19 mouse cellular contexts compared by ENCODE assay signal in the genomic region with DNA sequence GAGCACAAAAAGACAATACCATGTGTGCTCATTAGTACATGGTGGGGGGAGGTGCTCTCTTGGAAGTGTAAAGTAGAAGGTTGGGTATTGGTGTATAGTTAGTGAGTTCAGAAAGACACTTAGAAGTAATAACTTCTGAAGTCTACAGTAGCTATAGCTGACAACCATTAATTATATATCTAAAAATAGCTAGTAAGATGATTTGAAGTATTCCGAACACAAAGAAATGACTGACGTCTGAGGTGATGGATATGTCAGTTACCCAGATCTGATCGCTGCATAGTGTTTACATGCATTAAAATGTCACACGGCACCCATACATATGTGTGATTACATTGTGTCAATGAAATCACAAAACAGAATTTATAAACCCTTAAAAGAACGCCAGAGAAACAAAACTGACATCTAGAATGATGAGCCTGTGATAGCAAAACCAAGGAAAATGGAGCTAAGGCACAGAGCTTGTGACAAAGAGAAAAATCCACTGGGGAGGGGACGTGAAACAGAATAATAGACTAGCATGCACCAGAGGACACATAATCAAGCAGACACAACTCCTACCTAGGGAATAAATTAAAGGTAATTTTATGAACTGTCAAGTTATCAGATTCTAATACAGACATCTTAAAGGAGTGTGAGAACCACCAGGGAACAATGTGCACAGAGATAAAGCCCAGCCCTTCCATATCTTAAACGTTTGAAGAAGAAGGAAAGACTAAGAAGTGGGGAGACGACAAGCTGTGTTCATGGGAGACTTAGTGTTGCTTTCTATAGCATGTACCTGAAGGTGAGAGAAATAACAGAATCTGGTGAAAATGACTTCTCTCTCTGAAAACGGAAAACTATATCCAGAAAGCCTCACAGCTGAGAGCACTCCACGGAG.
DNase-seq lines count a peak whose midpoint lies in the region; ATAC-seq and TF ChIP-seq lines count a peak whose summit lies in the region.
"Had no signal": no experiment of that assay in that cellular context is flagged by ENCODE, and none has a peak within 500 bp of the region (broad histone marks: within the 10 kb centered on the region; RNA-seq: fewer than 3 reads in every experiment).

No protein-coding gene starts in this region.

- no peak for TF ChIP-seq CTCF in liver, postnatal 0 days (IDR thresholded peaks at IDR 0.05; ENCODE audit: low read depth)
- no peak for TF ChIP-seq CTCF in forebrain, postnatal 0 days (IDR thresholded peaks at IDR 0.05; ENCODE audit: low read depth)

- no peak overlapping the region for H3K4me3 ChIP-seq in liver, embryonic 12.5 days
- H3K4me3 ChIP-seq in liver, postnatal 0 days (ENCODE audit: low read depth, low read length), result no peak overlapping the region
- H3K4me3 ChIP-seq in forebrain, postnatal 0 days (ENCODE audit: low read depth, low read length), result no peak overlapping the region
- no peak overlapping the region for H3K4me3 ChIP-seq in midbrain, embryonic 13.5 days (replicated peaks)
- H3K4me3 ChIP-seq: embryonic facial prominence, embryonic 15.5 days; heart, embryonic 13.5 days; hindbrain, embryonic 15.5 days; limb, embryonic 13.5 days; lung, embryonic 15.5 days; midbrain, embryonic 12.5 days had no signal

- peak; percentile 71 for ATAC-seq in liver, embryonic 12.5 days
- ATAC-seq in liver, postnatal 0 days, result no peak
- peak; percentile 86 for ATAC-seq in forebrain, postnatal 0 days
- peak; percentile 66 for ATAC-seq in midbrain, embryonic 13.5 days

- 59% methylated on average over 10 of the region's 10 CpGs for WGBS in liver, embryonic 12.5 days (ENCODE audit: insufficient replicate concordance)
- 66% methylated on average over 10 of the region's 10 CpGs for WGBS in liver, postnatal 0 days (ENCODE audit: insufficient replicate concordance)
- WGBS in forebrain, postnatal 0 days, result 60% methylated on average over 10 of the region's 10 CpGs
- WGBS in midbrain, embryonic 13.5 days, result 69% methylated on average over 10 of the region's 10 CpGs

- H3K27me3 ChIP-seq in liver, embryonic 12.5 days (replicated peaks), result no peaks in the 10 kb centered on the region
- no peaks in the 10 kb centered on the region for H3K27me3 ChIP-seq in liver, postnatal 0 days (ENCODE audit: insufficient read depth, low read length)
- H3K27me3 ChIP-seq in forebrain, postnatal 0 days (ENCODE audit: insufficient read depth, low read length), result no peaks in the 10 kb centered on the region
- H3K27me3 ChIP-seq in midbrain, embryonic 13.5 days, result no peaks in the 10 kb centered on the region
- H3K27me3 ChIP-seq: embryonic facial prominence, embryonic 15.5 days; heart, embryonic 13.5 days; hindbrain, embryonic 15.5 days; limb, embryonic 13.5 days; lung, embryonic 15.5 days; midbrain, embryonic 12.5 days had no signal

- TF ChIP-seq EP300 in liver, postnatal 0 days (IDR thresholded peaks at IDR 0.05; ENCODE audit: low read depth), result no peak

- no peak for DNase-seq in liver, postnatal 0 days
- peak; percentile 53 for DNase-seq in forebrain, postnatal 0 days
- DNase-seq in gastrocnemius, adult 18-20 months (ENCODE audit: low spot score), result no peak
- no peak for DNase-seq in ovary, postnatal 14 days (ENCODE audit: low spot score)
- DNase-seq in cerebellum, postnatal 10 days, result no peak
- DNase-seq: adrenal gland, adult 2 months; cerebellum, adult 11 months; cerebellum, postnatal 25 days; kidney, adult 11 months; lung, postnatal 4 days had no signal

- no peaks in the 10 kb centered on the region for H3K36me3 ChIP-seq in liver, embryonic 12.5 days
- no peaks in the 10 kb centered on the region for H3K36me3 ChIP-seq in liver, postnatal 0 days (replicated peaks; ENCODE audit: insufficient read depth, low read length)
- no peaks in the 10 kb centered on the region for H3K36me3 ChIP-seq in forebrain, postnatal 0 days (ENCODE audit: insufficient read depth)
- H3K36me3 ChIP-seq in midbrain, embryonic 13.5 days, result no peaks in the 10 kb centered on the region
- H3K36me3 ChIP-seq: embryonic facial prominence, embryonic 15.5 days; heart, embryonic 13.5 days; hindbrain, embryonic 15.5 days; limb, embryonic 13.5 days; lung, embryonic 15.5 days; midbrain, embryonic 12.5 days had no signal

- no peaks in the 10 kb centered on the region for H3K9me3 ChIP-seq in liver, embryonic 12.5 days (replicated peaks)
- H3K9me3 ChIP-seq in liver, postnatal 0 days (ENCODE audit: low read length), result no peaks in the 10 kb centered on the region
- H3K9me3 ChIP-seq in forebrain, postnatal 0 days (ENCODE audit: low read length), result no peaks in the 10 kb centered on the region
- no peaks in the 10 kb centered on the region for H3K9me3 ChIP-seq in midbrain, embryonic 13.5 days
- H3K9me3 ChIP-seq: embryonic facial prominence, embryonic 15.5 days; heart, embryonic 13.5 days; hindbrain, embryonic 15.5 days; limb, embryonic 13.5 days; lung, embryonic 15.5 days; midbrain, embryonic 12.5 days had no signal

- H3K27ac ChIP-seq in liver, embryonic 12.5 days, result no peak overlapping the region
- H3K27ac ChIP-seq in liver, postnatal 0 days (ENCODE audit: low read depth), result no peak overlapping the region
- H3K27ac ChIP-seq in forebrain, postnatal 0 days (ENCODE audit: low read depth, low read length), result 0 out of 2 replicates have a peak overlapping the region, but pooled peaks have one; percentile 40
- H3K27ac ChIP-seq in midbrain, embryonic 13.5 days, result no peak overlapping the region
- H3K27ac ChIP-seq: embryonic facial prominence, embryonic 15.5 days; heart, embryonic 13.5 days; hindbrain, embryonic 15.5 days; limb, embryonic 13.5 days; lung, embryonic 15.5 days; midbrain, embryonic 12.5 days; stomach, postnatal 0 days had no signal

- H3K9ac ChIP-seq in liver, embryonic 12.5 days, result no peak overlapping the region
- no peak overlapping the region for H3K9ac ChIP-seq in liver, postnatal 0 days (replicated peaks)
- H3K9ac ChIP-seq in forebrain, postnatal 0 days, result no peak overlapping the region
- no peak overlapping the region for H3K9ac ChIP-seq in midbrain, embryonic 13.5 days (replicated peaks)
- H3K9ac ChIP-seq: embryonic facial prominence, embryonic 15.5 days; heart, embryonic 13.5 days; hindbrain, embryonic 15.5 days; limb, embryonic 13.5 days; lung, embryonic 15.5 days; midbrain, embryonic 12.5 days had no signal

- no peak overlapping the region for H3K4me2 ChIP-seq in liver, embryonic 12.5 days
- no peak overlapping the region for H3K4me2 ChIP-seq in liver, postnatal 0 days (ENCODE audit: low read depth, low read length)
- H3K4me2 ChIP-seq in forebrain, postnatal 0 days (ENCODE audit: low read depth), result no peak overlapping the region
- no peak overlapping the region for H3K4me2 ChIP-seq in midbrain, embryonic 13.5 days (replicated peaks)
- H3K4me2 ChIP-seq: embryonic facial prominence, embryonic 15.5 days; heart, embryonic 13.5 days; hindbrain, embryonic 15.5 days; limb, embryonic 13.5 days; lung, embryonic 15.5 days; midbrain, embryonic 12.5 days had no signal

- peaks cover 7% of the 10 kb centered on the region; the same call in 1 of the 2 replicates for H3K4me1 ChIP-seq in liver, embryonic 12.5 days
- H3K4me1 ChIP-seq in liver, postnatal 0 days (ENCODE audit: insufficient read depth), result no peaks in the 10 kb centered on the region
- no peaks in the 10 kb centered on the region for H3K4me1 ChIP-seq in forebrain, postnatal 0 days (ENCODE audit: insufficient read depth)
- no peaks in the 10 kb centered on the region for H3K4me1 ChIP-seq in midbrain, embryonic 13.5 days (replicated peaks)
- H3K4me1 ChIP-seq: embryonic facial prominence, embryonic 15.5 days; heart, embryonic 13.5 days; limb, embryonic 13.5 days; lung, embryonic 15.5 days; midbrain, embryonic 12.5 days had no signal
